In genomic region chr19:52992880-52993440, GRCm38 (mm10) we compare ENCODE assay signal across 8 mouse cellular contexts. TPM values are rescaled to one million over a fixed set of nuclear protein-coding genes. Genes with fewer than 3 reads are reported as not detected.
DNase-seq lines count a peak whose midpoint lies in the region; ATAC-seq and TF ChIP-seq lines count a peak whose summit lies in the region.

No protein-coding gene starts in this region.

- no peaks in the 10 kb centered on the region for H3K27me3 ChIP-seq in heart, embryonic 16.5 days (ENCODE audit: control insufficient read depth, insufficient read depth, low read length)
- no peaks in the 10 kb centered on the region for H3K27me3 ChIP-seq in lung, embryonic 16.5 days (ENCODE audit: control insufficient read depth, insufficient read depth, low read depth, low read length)

- no peaks in the 10 kb centered on the region for H3K4me1 ChIP-seq in lung, adult 2 months (ENCODE audit: control insufficient read depth, insufficient read depth, low read length)
- H3K4me1 ChIP-seq in bone marrow, adult 2 months (ENCODE audit: control insufficient read depth, insufficient read depth, low read length): no peaks in the 10 kb centered on the region
- H3K4me1 ChIP-seq in heart, embryonic 16.5 days (ENCODE audit: control insufficient read depth, insufficient read depth, low read length): no peaks in the 10 kb centered on the region; the same call in 1 of the 2 replicates
- no peaks in the 10 kb centered on the region for H3K4me1 ChIP-seq in lung, embryonic 16.5 days (replicated peaks; ENCODE audit: control insufficient read depth, insufficient read depth, low read length)

- H3K36me3 ChIP-seq in heart, embryonic 16.5 days (ENCODE audit: control insufficient read depth, insufficient read depth): peaks cover 50% of the 10 kb centered on the region
- H3K36me3 ChIP-seq in lung, embryonic 16.5 days (ENCODE audit: control insufficient read depth, insufficient read depth, low read length): peaks cover 53% of the 10 kb centered on the region

- TF ChIP-seq POLR2A in lung, adult 2 months (IDR thresholded peaks at IDR 0.05; ENCODE audit: borderline replicate concordance, extremely low read depth, low read depth, low read length): no peak
- no peak for TF ChIP-seq POLR2A in bone marrow, adult 2 months (IDR thresholded peaks at IDR 0.05; ENCODE audit: borderline replicate concordance, control insufficient read depth, low read depth, low read length)

- no peak overlapping the region for H3K4me2 ChIP-seq in heart, embryonic 16.5 days (ENCODE audit: low read depth, low read length)
- no peak overlapping the region for H3K4me2 ChIP-seq in lung, embryonic 16.5 days (ENCODE audit: low read depth, low read length)

- no peak overlapping the region for H3K27ac ChIP-seq in bone marrow, adult 2 months (ENCODE audit: control insufficient read depth, insufficient read depth, low read depth, low read length, poor library complexity)
- no peak overlapping the region for H3K27ac ChIP-seq in heart, embryonic 16.5 days (ENCODE audit: low read length)
- H3K27ac ChIP-seq in lung, embryonic 16.5 days (ENCODE audit: low read length): no peak overlapping the region

- H3K9ac ChIP-seq in heart, embryonic 16.5 days (ENCODE audit: low read length): no peak overlapping the region
- no peak overlapping the region for H3K9ac ChIP-seq in lung, embryonic 16.5 days (ENCODE audit: low read length)

- no peak overlapping the region for H3K4me3 ChIP-seq in lung, adult 2 months (replicated peaks; ENCODE audit: extremely low read depth, low read depth, low read length)
- no peak overlapping the region for H3K4me3 ChIP-seq in bone marrow, adult 2 months (replicated peaks; ENCODE audit: control insufficient read depth, low read depth, low read length)
- no peak overlapping the region for H3K4me3 ChIP-seq in heart, embryonic 16.5 days (ENCODE audit: low read length)
- no peak overlapping the region for H3K4me3 ChIP-seq in lung, embryonic 16.5 days (ENCODE audit: low read length)

- no peak for DNase-seq in lung, adult 2 months
- DNase-seq in lung, adult 18-20 months: no peak
- DNase-seq in kidney, postnatal 25 days: peak; percentile 50 to 64
- peak; percentile 73 to 81 for DNase-seq in right cerebral cortex, adult 2 months (ENCODE audit: low spot score in 2 of 2)
- no peak for DNase-seq in spleen, adult 12 weeks (ENCODE audit: low spot score)

- no peaks in the 10 kb centered on the region for H3K9me3 ChIP-seq in heart, embryonic 16.5 days (replicated peaks; ENCODE audit: control insufficient read depth, low read length)
- H3K9me3 ChIP-seq in lung, embryonic 16.5 days (ENCODE audit: control insufficient read depth, low read length): no peaks in the 10 kb centered on the region

- peak; percentile 34 for TF ChIP-seq CTCF in lung, adult 2 months (IDR thresholded peaks at IDR 0.05; ENCODE audit: insufficient read depth, low read length)
- peak; percentile 50 for TF ChIP-seq CTCF in bone marrow, adult 2 months (IDR thresholded peaks at IDR 0.05; ENCODE audit: control insufficient read depth, insufficient read depth, low read length)

- 74% methylated on average over 11 of the region's 11 CpGs for WGBS in lung, adult 2 months
- 79% methylated on average over 11 of the region's 11 CpGs for WGBS in bone marrow, adult 2 months
- 70% methylated on average over 11 of the region's 11 CpGs for WGBS in heart, embryonic 16.5 days
- WGBS in lung, embryonic 16.5 days: 72% methylated on average over 11 of the region's 11 CpGs

- 0 out of 2 replicates have a peak, but pooled peaks have one; percentile 35 for ATAC-seq in heart, embryonic 16.5 days (replicated peaks; ENCODE audit: extremely low read depth, insufficient read depth, low FRiP score)
- ATAC-seq in lung, embryonic 16.5 days (ENCODE audit: low read depth): peak; percentile 65

RNA-seq across cellular contexts. Expression of gene Xpnpep1, which starts 47.1 kb away (rescaled TPM):
- 50.4 and 64.2 TPM in 2 replicates for polyA plus RNA-seq in lung, adult 2 months (2012; rRNA removed)
- polyA plus RNA-seq in bone marrow, adult 2 months (2011; ENCODE audit: insufficient read depth, insufficient read length, low replicate concordance, missing spikeins): 38.8 and 45.4 TPM in 2 replicates
- polyA plus RNA-seq in heart, embryonic 16.5 days (2015; fragmentation: Nextera tagmentation; extraction: Ambion mirVana): 128 and 137 TPM in 2 replicates
- 148 and 169 TPM in 2 replicates for polyA plus RNA-seq in lung, embryonic 16.5 days (2015; fragmentation: Nextera tagmentation; extraction: Ambion mirVana)

Comparison
In these comparisons a context has a peak if more than half of its experiments do, and no peak if none do; other contexts are left out.
1. DNase-seq: peak in kidney, postnatal 25 days (2 of 2) and right cerebral cortex, adult 2 months (2 of 2); none in lung, adult 2 months (single experiment), lung, adult 18-20 months (0 of 2) and spleen, adult 12 weeks (single experiment).